Mouse (Mus musculus): ENCODE measurements around the gene Tsga10. TPM values are rescaled to one million over a fixed set of nuclear protein-coding genes. Genes with fewer than 3 reads are reported as not detected.
A peak's percentile ranks its signal among the peaks of the same experiment; 100 is the strongest.

The Tsga10 gene
- 10 to 100 TPM; 16.2 to 25.2 TPM for total RNA-seq (2021)

GRCm38 (mm10) chr1:37866286-37866685 is at the start of gene Tsga10:
TSS of gene Tsga10 (minus strand) at chr1:37866429.
- no peak for DNase-seq (ENCODE audit: low spot score in 2 of 2)
- intact Hi-C loops (cut with DNase I): loop anchor here (5.0 kb wide), 1 partner anchor 189 kb away; no protein-coding TSS in a partner anchor

GRCm38 (mm10) chr1:37912751-37913150 is 46.5 kb upstream of the Tsga10 start:
- intact Hi-C loops (cut with DNase I): no loop called here
- DNase-seq (ENCODE audit: low spot score in 2 of 2): no peak

DNA sequence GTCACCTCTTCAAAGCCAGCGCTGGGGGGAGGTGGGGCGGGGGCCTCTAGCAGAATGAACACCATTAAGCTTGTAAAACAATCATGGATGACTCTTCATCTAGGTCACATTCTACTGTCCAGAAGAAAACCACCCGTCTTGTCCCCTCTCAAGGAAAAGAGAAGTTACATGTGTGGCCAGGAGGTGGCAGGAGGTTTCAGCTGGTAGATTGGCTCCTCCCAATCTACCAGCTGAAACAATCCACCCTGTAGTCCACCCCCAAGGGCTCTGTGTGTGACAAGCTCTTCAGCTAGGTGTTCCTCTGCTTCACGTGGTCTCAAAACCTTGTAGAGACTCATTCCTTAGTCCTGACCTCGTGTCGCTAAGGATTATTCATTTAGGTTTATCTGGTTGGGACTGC is 36.9 kb upstream of the Tsga10 start:
- no peak for DNase-seq (ENCODE audit: low spot score in 2 of 2)
- intact Hi-C loops (cut with DNase I): loop anchor here (2.0 kb wide), 1 partner anchor 84 kb away; no protein-coding TSS in a partner anchor

DNA sequence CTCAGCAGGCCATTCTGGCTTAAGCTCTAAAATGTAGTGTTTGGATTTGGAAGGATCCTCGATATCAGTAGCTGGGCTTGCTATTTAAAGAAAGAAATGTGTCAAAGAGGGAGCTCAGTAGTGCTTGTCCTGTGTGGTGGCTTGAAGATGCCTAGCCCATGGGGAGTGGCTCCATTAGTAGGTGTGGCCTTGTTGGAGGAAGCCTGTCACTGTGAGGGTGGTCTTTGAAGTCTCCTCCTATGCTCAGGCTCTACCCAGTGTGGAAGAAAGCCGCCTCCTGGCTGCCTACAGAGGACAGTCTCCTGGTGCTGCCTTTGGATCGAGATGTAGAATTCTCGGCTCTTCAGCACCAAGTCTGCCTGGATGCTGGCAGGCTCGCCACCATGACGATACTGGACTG is 34.1 kb upstream of the Tsga10 start:
- DNase-seq (ENCODE audit: low spot score in 2 of 2): no peak
- intact Hi-C loops (cut with DNase I): no loop called here

- intact Hi-C loops (cut with DNase I): no loop called here
- DNase-seq (ENCODE audit: low spot score in 2 of 2): no peak
Observed at GRCm38 (mm10) chr1:37899816-37900215, 33.6 kb upstream of the Tsga10 start.

DNA sequence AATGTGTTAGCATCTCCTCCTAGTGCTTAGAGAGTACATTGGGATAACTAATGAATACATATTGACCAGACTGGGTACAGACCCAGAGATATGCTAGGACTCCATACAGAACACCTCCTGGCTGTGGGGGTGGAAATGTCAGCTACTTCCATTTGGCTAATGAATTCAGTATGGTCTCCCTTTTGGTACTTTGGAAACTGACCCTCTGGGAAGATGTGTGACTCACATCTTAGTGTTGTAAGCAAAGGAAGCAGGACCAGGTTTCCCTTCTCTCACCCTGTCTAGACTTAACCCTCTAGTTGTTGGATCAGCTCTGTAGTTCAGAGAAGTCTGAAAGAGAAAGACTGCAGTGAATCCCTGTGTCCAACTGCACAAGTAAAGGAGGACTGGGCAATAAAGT is 28.4 kb upstream of the Tsga10 start:
- no peak for DNase-seq (ENCODE audit: low spot score in 2 of 2)
- intact Hi-C loops (cut with DNase I): no loop called here

GRCm38 (mm10) chr1:37891400-37891799 is 25.2 kb upstream of the Tsga10 start:
- intact Hi-C loops (cut with DNase I): loop anchor here (2.0 kb wide), 2 partner anchors 27 to 105 kb away; partner anchors contain the start of gene Txndc9
- DNase-seq (ENCODE audit: low spot score in 2 of 2): no peak

DNA sequence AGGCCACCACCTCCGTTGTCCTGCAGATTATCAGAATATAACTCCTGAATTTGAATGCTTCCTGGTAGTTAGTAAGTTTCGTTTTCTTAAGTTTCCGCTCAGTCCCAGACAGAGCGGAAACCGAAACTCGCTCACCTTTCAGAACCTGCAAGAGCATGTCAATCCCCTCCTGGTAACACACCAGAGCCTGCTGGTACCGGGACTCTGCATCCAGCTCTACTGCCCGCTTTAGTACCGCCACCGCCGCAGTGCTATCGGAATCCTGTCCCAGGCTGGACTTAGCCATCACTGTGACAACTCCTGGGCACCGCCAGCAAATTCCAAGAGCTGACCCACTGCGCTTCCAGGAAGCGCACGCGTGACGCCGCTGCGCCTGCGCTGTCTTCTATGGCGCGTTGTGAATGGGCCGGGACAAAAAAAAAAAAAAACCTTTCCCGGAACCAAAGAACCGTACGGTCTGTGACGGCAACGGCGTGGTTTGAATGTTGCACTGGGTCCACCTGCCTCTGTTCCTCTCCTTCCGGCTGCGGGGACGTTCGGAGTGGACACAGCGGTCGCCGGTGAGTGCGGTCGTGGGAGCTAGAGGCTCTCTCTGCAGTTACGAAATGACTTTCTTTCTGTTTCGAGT is 23.9 kb upstream of the Tsga10 start, which contains the start of the genes Mitd1 and Mrpl30:
Gene Mitd1, minus strand, starts transcription at position 387 of the 628 bp plus-strand sequence.
Gene Mrpl30, plus strand, starts transcription at position 453 of the 628 bp plus-strand sequence.
- DNase-seq (ENCODE audit: low spot score in 2 of 2): peak; percentile 91 to 93
- intact Hi-C loops (cut with DNase I): loop anchor here (2.0 kb wide), 2 partner anchors 25 to 107 kb away; partner anchors contain the start of gene Txndc9

DNA sequence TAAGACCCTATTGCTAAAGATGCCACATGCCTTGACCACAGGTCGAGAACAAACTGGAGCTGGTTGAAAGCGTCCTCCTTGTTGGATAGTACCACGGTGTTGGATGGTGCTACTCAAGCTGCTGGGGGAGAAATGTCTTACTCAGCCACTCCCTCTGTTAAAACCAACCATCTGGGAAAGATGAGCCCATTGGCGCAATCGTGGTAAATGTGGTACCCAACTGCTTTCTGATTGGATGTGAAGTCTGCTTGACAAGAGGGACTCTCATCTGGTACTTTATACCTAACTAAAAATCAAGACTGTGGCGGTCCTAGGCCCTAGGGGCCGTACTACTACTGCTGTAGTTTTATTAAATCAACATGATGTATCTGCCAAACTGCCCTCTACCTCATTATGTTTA is 23.0 kb upstream of the Tsga10 start:
- intact Hi-C loops (cut with DNase I): no loop called here
- DNase-seq (ENCODE audit: low spot score in 2 of 2): no peak

- no peak for DNase-seq (ENCODE audit: low spot score in 2 of 2)
- intact Hi-C loops (cut with DNase I): no loop called here
Observed at GRCm38 (mm10) chr1:37884451-37884850, 18.2 kb upstream of the Tsga10 start.

DNA sequence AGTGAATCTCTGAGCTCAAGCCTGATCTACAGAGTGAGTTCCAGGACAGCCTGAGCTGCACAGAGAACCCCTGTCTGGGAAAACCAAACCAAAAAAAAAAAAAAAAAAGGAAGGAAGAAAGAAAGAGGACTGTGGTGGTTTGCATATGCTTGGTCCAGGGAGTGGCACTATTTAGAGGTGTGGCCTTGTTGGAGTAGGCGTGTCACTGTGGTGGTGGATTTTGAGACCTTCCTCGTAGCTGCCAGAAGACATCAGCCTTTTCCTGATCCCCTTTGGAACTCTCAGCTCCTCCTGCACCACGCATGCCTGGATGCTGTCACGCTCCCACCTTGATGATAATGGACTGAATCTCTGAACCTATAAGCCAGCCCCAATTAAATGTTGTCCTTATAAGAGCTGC is 17.2 kb upstream of the Tsga10 start:
- intact Hi-C loops (cut with DNase I): no loop called here
- DNase-seq (ENCODE audit: low spot score in 2 of 2): no peak

DNA sequence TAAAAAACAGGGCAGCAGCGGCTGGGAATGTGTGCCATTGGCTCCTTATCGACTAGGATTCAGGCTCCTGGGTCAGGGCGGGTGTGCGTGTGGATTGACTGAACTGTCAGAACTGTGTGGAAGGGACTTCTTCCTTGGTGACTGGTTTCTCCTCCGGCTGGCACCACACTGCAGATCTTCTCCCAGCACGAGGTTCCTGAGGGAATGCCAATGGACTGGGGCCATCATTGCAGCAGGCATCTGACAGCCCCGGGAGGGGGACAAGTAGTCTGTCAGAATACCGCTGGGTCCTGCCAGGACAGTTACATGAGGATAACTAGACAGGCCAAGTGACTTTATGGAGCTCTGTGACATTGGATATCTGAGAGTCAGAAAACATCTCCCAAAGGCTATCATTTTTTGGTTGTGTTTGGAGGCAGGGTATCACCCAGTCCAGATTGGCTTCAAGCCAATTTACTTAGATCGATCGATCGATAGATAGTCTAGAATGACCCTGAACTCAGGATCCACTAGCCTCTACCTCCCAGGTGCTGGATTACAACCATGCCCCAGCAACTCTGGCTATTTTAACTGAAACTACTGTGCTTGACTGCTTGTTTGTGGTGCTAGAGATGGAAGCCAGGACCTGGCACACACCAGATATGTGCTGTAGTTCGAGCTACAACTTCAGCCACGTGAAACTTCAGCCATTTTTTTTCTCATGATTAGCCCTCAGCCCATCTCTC is 11.7 kb upstream of the Tsga10 start:
- intact Hi-C loops (cut with DNase I): no loop called here
- DNase-seq (ENCODE audit: low spot score in 2 of 2): no peak

- intact Hi-C loops (cut with DNase I): no loop called here
- no peak for DNase-seq (ENCODE audit: low spot score in 2 of 2)
Observed at GRCm38 (mm10) chr1:37873157-37873556, 6.9 kb upstream of the Tsga10 start.

DNA sequence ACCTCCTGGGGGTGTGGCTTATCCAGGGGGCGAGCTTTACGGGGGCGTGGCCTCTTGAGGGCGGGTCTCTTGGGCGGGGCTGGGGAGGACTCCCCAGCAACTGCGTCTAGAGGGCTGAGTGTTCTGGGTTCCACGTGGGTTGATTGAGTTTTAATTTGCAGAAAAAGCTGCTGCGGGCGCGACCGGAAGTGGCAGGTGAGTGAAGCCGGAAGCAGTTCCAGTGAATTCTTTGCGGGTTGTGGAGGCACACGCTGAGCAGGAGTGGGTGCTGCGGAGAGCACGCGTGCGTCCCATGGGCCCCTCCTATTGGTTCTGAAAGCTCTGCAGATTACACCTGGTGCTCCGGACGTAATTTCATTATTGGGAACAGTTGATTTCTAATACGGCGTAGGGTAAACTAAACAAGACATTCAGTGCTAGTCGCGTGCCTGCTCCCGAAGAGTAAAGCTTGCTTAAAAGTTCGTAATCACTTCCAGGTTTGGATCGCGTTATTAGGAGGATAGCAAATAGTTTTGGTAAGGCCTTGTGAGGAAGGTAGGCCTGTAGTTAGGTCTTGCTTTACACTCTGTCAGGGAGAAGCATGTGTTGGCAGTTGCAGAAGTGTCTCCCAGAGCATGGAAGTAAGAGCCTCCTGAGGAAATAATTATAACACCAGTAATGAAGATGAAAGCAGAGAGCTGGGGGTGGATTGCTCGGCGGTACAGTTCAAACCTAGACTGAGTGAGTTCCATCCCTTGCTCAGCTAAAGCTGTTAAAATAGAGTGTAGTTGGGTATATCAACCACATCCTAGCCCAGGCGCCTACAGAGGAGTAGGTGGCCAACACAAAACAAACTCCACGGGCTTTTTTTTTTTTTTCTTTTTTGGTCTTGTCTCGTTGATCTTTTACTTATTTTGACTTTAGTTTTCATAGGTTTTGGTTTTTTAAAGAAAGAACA is 6.2 kb upstream of the Tsga10 start:
- intact Hi-C loops (cut with DNase I): no loop called here
- peak; percentile 81 to 83 for DNase-seq (ENCODE audit: low spot score in 2 of 2)

DNA sequence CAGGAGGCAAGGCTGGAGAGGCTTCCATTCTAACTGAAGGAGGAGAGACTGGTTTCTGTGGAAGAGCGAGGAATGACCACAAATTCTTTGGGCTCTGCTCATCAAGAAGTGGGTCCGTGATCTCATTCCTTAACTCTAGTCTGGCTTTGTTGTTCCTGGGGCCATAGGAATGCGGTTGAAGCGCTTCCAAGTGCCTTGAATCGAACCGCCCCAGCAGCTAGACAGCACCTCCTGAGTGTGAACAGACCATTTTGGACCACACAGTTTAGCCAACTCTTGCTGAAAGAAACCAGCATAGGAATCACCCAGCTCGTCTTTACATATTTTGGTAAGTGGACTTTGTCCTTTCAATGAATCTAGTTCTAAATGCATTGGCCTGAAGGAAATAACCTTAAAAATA is 5.5 kb upstream of the Tsga10 start, which contains the start of gene Lipt1:
Gene Lipt1, plus strand, starts transcription at position 35 of the 400 bp plus-strand sequence.
- peak in 1 of 2 experiments; percentile 29 for DNase-seq (ENCODE audit: low spot score in 2 of 2)
- intact Hi-C loops (cut with DNase I): no loop called here

- no peak for DNase-seq (ENCODE audit: low spot score in 2 of 2)
- intact Hi-C loops (cut with DNase I): loop anchor here (5.0 kb wide), 1 partner anchor 192 kb away; no protein-coding TSS in a partner anchor
Observed at GRCm38 (mm10) chr1:37869362-37869761, 3.1 kb upstream of the Tsga10 start.

- no peak for DNase-seq (ENCODE audit: low spot score in 2 of 2)
Observed at GRCm38 (mm10) chr1:37868640-37869039, 2.4 kb upstream of the Tsga10 start.

DNA sequence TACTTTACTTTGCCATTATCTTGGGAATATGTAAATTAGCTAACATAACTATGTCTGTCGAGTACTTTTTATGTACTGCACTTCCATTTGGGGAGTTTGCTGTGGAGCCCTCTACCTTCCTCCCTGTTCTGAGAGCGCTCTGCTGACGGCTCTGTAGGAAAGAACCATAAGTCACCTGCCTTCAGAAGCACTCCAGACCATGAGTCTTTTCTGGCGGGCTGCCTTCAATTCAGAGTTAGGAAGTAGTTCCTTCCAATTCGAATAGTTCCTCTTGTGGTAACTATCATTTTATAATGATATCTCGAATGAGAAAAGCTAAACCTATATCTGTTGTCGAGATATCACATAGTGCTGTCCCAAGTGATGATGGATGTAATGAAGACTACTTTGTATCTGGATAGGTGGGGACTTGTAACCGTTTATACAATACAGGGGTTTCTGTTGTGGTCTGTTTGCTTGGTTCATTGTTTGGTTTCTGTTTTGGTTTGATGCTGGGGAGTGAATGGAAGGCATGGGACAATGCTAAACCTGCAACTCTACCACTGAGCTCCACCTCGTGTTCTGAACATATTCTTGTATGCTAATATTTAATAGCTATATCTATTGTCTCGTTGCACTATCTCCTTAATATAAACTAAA is 1.6 kb upstream of the Tsga10 start:
- no peak for DNase-seq (ENCODE audit: low spot score in 2 of 2)
- intact Hi-C loops (cut with DNase I): loop anchor here (5.0 kb wide), 1 partner anchor 191 kb away; no protein-coding TSS in a partner anchor

More at GRCm38 (mm10) chr1:37868640-37869039, 2.4 kb upstream of the Tsga10 start:
- intact Hi-C loops (cut with DNase I): loop anchor here (5.0 kb wide), 1 partner anchor 191 kb away; no protein-coding TSS in a partner anchor

DNA sequence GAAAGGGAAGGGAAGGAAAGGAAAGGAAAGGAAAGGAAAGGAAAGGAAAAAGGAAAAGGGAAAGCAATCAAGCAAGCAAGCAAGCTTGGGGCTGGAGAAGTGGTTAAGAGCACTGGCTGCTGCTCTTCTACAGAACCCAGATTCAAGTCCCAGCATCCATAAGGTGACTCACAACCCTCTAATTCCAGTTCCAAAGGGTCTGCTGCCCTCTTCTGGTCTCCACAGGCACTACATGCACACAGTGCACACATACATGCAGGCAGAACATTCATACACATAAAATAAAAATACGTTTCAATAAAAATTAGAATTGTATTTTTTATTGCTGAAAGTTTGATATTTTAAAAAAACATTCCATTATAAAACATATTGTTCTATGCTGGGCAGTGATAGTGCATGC is 827 bp upstream of the Tsga10 start:
- DNase-seq (ENCODE audit: low spot score in 2 of 2): no peak
- intact Hi-C loops (cut with DNase I): loop anchor here (5.0 kb wide), 1 partner anchor 190 kb away; no protein-coding TSS in a partner anchor
